Mouse (Mus musculus) adrenal gland, postnatal 10 days (tissue): ENCODE data around the gene Zc3h10. TPM values are rescaled to one million over a fixed set of nuclear protein-coding genes. Genes with fewer than 3 reads are reported as not detected.

Experiments used
- DNase-seq: peaks from one replicate; pipeline ENCODE4 v3.0.0; 2021; ENCODE audit warnings: mixed read lengths
- total RNA-seq, 2 experiments: library from RNA; stranded (reverse); gene quantifications; 2 replicates each; pipeline ENCODE4 v1.2.3; 2021

The Zc3h10 gene
- total RNA-seq, 2 experiments from 2014 or later = 10.5 to 14.7 TPM

GRCm38 (mm10) chr10:128524111-128524731 lies 23.4 kb downstream of the Zc3h10 start:
- no peak for DNase-seq

GRCm38 (mm10) chr10:128522351-128522750 lies 25.2 kb downstream of the Zc3h10 start:
- no peak for DNase-seq

GRCm38 (mm10) chr10:128520591-128520990 lies 27.0 kb downstream of the Zc3h10 start:
- DNase-seq = no peak

GRCm38 (mm10) chr10:128518833-128519232 lies 28.7 kb downstream of the Zc3h10 start:
- peak; percentile 65 for DNase-seq

- DNase-seq = peak; percentile 29
These were observed 30.9 kb downstream of the Zc3h10 start for GRCm38 (mm10) chr10:128516677-128517076.

- no peak for DNase-seq
These were observed 31.5 kb downstream of the Zc3h10 start for GRCm38 (mm10) chr10:128516029-128516428.

- DNase-seq = no peak
These were observed 32.5 kb downstream of the Zc3h10 start for GRCm38 (mm10) chr10:128515044-128515443.

- no peak for DNase-seq
These were observed 35.8 kb downstream of the Zc3h10 start for GRCm38 (mm10) chr10:128511761-128512160.

GRCm38 (mm10) chr10:128511189-128511588 lies 36.4 kb downstream of the Zc3h10 start:
- no peak for DNase-seq

- no peak for DNase-seq
These were observed 37.3 kb downstream of the Zc3h10 start for GRCm38 (mm10) chr10:128510301-128510700.

GRCm38 (mm10) chr10:128509831-128510230 lies 37.7 kb downstream of the Zc3h10 start:
- DNase-seq = no peak

- no peak for DNase-seq
These were observed 38.4 kb downstream of the Zc3h10 start for GRCm38 (mm10) chr10:128509203-128509602.

GRCm38 (mm10) chr10:128508260-128508659 lies 39.3 kb downstream of the Zc3h10 start:
- DNase-seq = no peak

GRCm38 (mm10) chr10:128505974-128506373 lies 41.6 kb downstream of the Zc3h10 start:
- DNase-seq = no peak

GRCm38 (mm10) chr10:128505371-128505667 lies 42.3 kb downstream of the Zc3h10 start:
- peak; percentile 37 for DNase-seq

GRCm38 (mm10) chr10:128504641-128505370 lies 42.8 kb downstream of the Zc3h10 start:
- DNase-seq = no peak

GRCm38 (mm10) chr10:128504012-128504411 lies 43.6 kb downstream of the Zc3h10 start:
- DNase-seq = no peak

- DNase-seq = no peak
These were observed 44.0 kb downstream of the Zc3h10 start for GRCm38 (mm10) chr10:128503532-128503931.

GRCm38 (mm10) chr10:128502341-128502740 lies 45.2 kb downstream of the Zc3h10 start:
- DNase-seq = peak; percentile 72

GRCm38 (mm10) chr10:128499116-128499671 lies 48.4 kb downstream of the Zc3h10 start:
- DNase-seq = peak; percentile 75

GRCm38 (mm10) chr10:128498590-128498989 lies 49.0 kb downstream of the Zc3h10 start, which contains the start of gene Myl6b:
Gene Myl6b, minus strand, starts transcription at chr10:128498685.
- DNase-seq = peak; percentile 95

- no peak for DNase-seq
These were observed 50.3 kb downstream of the Zc3h10 start for GRCm38 (mm10) chr10:128497134-128497737.

- no peak for DNase-seq
These were observed 51.0 kb downstream of the Zc3h10 start for GRCm38 (mm10) chr10:128496509-128497077.
